Mouse (Mus musculus) thymus, postnatal 14 days (tissue): Measurements from ENCODE around the gene Coq9.
A peak's percentile ranks its signal among the peaks of the same experiment; 100 is the strongest.

Source experiments
- DNase-seq: peaks from one replicate; pipeline ENCODE4 v3.0.0; 2021

Gene Coq9

DNA sequence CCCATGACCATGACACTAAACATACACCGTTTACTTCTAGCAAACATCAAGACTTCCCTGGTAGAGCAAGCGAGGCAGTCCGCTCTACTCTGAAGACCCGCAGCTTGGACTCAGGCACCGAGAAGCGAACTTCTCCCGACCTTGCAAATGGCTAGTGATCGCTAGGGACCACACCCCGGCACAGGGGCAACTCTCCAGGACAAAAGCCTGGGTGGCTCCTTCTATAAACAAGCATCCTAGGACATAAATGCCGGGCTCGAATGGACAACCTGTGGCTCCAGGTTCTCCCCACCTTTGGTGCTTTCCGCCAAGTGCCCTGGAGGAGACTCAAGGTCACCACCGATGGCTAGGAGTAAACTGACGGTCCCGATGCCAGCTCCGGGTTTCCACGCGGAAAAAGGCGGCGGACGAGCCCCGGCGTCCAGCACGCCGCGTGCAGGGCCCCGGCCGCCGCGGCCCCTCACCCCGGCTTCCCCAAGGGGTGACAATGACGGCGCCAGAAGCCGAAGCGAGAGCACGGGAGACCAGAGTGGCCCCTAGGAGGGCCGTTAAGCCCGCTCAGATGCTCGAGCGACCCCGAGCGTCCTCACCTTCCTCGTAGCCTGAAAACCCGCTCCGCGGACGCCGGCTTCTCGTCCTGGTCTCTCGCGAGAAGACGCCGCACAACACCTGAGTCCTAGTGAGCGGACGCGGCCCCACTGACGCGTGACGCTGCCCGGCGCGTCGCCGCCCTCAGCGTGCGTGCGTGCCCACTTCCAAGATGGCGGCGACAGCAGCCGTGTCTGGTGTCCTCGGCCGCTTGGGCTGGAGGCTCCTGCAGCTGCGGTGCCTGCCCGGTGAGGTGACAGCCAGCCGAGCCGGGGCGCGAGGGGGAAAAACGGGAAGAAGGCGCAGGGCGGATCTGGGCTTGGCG lies at the start of gene Coq9, which contains the start of gene Ciapin1:
Coq9 (plus strand) TSS at position 660 of the 913 bp plus-strand sequence.
Ciapin1 (minus strand) TSS at position 697 of the 913 bp plus-strand sequence.
- peak; percentile 97 for DNase-seq

GRCm38 (mm10) chr8:94789256-94789955 lies 48.7 kb upstream of the Coq9 start:
- DNase-seq: no peak

GRCm38 (mm10) chr8:94794368-94794767 lies 43.8 kb upstream of the Coq9 start:
- no peak for DNase-seq

GRCm38 (mm10) chr8:94794782-94795181 lies 43.3 kb upstream of the Coq9 start:
- no peak for DNase-seq

DNA sequence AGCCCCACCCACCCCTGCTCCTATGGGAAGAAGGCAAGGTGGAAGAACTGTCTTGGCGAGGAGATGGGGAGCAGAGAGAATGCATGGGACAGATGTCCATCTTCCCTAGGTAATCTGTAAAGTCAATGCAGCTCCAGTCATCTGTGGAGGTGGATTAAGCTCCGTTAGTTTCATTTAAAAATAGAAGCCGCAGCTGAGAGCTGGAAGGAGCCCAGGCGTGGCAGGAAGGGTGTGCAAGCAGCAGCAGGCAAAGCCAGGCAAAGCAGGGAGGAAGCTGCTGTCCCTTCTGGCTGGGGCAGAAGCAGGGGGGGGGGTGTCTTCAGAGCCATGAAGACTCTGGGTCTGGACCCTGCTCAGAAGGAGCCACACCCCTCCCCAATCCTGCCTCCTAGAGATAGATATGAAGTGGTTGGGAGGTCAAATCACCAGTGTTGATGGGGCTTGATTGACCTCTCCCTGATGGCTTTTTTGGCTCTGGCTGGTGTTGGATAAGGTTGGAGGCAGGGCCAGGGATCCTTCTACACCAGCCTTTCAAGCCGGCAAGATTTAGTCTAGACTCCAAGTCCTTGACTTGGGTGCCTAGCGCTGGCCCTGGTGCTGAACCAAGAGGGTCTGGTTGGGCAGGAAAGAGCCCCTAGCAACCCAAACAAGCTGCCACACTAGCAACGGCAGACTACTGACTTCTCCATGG lies 37.7 kb upstream of the Coq9 start:
- DNase-seq: peak; percentile 26

- DNase-seq: no peak
These were observed 36.6 kb upstream of the Coq9 start for GRCm38 (mm10) chr8:94801293-94802095.

GRCm38 (mm10) chr8:94802375-94802774 lies 35.7 kb upstream of the Coq9 start:
- DNase-seq: no peak

GRCm38 (mm10) chr8:94803551-94803950 lies 34.6 kb upstream of the Coq9 start:
- DNase-seq: no peak

DNA sequence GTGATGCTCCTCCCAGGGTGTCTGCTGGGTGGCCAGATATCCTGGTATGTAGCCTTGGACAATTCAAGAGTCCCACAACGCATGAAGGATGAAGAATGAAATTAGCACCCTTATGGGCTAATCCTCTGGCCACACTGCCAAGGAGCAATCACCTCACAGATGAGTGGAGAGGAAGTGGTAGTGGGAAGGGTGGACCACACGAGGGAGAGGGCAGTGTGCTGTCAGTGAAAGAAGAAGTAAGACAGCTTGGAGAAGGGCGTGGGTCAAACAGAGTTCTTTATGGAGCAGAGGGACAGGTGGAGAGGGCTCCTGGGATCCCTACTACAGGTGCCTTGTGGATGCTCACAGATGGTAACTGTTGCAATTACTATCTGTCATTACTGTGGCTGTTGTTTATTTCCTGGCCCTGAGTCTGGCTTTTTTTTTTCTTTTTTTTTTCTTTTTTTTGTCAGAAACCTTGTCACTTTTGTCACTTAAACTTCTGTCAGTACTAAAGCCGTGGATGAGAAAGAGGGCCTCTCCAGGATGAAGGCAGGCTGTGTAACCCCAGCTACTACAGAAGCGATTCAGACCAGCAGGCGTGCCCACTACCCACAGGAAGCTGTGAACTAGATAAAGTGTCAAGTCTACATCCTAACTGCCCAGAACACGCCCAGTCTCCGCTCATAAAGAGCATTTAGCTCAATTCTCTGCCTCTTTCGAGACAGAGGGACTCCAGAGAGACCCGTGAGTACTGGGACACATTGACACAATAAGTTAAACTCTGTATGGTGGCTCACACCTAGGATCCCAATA lies 33.4 kb upstream of the Coq9 start:
- DNase-seq: no peak

DNA sequence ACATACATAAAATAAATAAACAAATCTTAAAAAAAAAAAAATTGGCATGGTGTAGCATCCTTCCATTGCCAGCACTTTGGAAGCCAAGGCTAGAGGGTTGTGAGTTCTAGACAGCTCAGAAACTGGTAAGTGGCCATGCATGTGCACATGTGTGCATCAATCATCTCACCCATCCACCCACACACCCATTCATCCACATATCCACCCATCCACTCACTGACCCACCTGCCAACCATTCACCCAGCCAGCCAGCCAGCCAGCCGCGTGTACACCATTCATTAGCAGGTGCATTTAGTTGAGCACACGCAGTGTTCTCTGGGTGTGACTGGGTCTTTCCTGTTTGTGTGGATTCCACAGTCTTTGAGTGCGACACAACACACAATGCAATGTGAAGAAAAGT lies 32.3 kb upstream of the Coq9 start:
- no peak for DNase-seq

- DNase-seq: no peak
These were observed 30.6 kb upstream of the Coq9 start for GRCm38 (mm10) chr8:94807506-94807905.

DNA sequence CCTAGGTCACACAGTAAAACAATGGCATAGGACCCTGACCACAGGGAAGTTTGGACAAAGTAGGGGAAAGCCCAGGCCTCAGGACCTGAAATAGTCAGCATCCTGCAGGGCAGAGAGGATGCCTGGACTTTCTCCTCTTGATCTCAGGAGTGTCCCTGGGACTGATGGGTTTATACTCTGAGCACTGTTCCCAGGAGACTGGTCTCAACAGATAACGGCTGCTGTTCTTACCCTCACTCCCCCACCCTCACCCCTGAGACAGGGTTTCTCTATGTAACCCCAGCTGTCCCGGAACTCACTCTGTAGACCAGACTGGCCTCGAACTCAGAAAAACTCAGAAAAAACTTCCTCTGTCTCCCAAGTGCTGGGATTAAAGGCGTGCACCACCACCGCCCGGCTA lies 29.7 kb upstream of the Coq9 start:
- DNase-seq: no peak

DNA sequence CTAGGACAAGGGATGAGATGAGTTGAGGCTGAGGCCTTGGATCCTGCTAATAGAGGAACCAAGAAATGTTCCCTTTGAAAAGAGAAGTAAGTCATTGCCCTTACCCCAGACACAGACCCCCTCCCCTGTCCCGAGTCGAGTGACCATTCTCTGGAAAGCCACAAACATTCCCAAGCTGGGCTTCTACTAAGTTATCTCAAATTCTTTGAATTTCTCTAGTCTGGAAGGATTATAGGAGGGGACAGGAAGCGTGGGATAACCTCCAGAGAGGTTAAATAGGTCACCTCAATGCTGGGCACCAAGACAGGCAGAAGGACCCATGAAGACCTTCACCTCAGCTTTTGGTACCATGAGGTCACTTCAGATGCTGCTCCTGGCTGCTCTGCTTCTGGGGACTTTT lies 28.0 kb upstream of the Coq9 start, which contains the start of gene Ccl17:
Ccl17 (plus strand) TSS at position 301 of the 400 bp plus-strand sequence.
- no peak for DNase-seq

DNA sequence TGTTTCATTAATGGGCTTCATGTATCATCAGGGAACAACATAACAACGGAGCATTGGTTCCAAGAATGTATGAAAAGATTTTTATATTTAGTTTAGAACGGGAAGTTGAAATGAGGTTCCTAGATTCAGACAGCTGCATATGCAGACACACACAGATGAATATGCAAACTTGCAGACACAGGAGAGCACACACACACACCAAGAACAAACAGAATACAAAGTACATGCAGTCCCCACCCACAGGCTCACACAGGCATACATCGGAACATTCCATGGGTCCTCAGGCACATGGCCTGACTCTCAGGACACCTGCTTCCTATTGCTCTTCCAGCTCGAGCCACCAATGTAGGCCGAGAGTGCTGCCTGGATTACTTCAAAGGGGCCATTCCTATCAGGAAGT lies 27.3 kb upstream of the Coq9 start:
- DNase-seq: no peak

DNA sequence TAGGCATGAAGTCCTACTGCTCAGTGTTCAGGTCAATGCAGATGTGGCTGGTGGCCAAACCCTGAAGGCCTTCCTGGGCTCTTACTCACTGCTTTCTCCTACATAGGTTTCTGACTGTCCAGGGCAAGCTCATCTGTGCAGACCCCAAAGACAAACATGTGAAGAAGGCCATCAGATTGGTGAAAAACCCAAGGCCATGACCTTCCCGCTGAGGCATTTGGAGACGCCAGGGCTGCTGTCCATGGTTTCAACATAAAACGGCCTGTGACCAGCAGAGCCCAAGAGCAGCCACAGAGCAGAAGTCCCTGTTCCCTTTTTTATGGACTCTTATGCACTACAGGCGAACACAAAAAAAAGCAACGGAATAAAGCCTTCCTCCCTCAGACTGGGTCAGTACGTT lies 26.5 kb upstream of the Coq9 start:
- no peak for DNase-seq

DNA sequence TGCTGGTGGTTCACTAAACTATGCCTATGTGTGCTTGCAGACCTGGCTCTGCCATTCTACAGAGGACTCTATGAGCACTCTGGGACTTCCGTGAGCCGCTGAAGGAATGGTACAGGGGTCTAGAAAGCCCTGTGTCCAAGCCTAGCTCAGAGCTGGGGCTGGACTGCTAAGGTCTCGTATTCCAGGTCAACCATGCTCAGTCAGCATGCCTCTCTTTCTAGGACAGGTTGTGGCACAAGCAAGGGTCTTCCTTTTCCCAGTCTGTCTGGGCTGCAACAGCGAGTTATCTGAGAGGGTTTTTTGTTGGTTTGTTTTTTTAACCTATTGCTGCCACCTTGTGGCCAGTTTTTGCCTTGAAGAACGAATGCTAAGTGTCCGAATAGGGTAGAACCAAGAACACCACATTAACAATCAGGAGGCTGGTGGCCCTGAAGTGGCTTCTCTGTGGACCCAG lies 25.4 kb upstream of the Coq9 start:
- peak; percentile 76 for DNase-seq

DNA sequence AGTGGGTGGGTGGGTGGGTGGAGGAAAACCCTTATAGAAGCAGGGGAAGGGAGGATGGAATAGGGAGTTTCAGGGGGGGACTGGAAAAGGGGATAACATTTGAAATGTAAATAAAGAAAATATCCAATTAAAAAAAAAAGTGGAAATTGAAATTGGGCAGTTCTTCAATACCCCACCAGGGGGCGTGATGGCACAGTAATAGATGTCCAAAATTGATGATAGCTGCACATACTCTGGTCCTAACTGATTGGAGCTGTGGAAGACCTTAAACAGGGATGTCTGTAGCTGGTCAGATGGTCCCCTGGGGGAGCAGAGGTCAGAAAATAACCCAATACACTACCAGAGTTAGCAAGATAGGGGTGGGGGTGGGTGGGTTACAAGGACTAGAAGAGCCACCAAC lies 23.6 kb upstream of the Coq9 start:
- no peak for DNase-seq

DNA sequence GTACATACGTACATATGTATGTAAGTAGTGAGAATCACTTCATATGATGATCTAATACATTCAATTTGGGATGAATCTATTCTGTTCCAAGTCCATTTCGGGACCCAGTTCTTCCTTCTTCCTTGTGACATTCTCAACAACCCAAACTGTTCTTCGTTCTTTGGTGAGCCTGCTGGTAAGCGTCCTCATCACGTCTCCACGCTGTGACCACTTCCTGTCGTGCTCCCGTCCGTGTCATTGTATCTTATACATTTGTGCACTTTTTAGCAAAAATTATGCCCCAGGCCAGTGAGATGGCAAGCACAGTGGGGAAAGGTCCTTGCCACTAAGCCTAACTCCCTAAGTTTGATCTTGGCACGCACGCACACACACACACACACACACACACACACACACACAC lies 20.2 kb upstream of the Coq9 start:
- DNase-seq: no peak

- DNase-seq: no peak
These were observed 18.4 kb upstream of the Coq9 start for GRCm38 (mm10) chr8:94819671-94820179.

DNA sequence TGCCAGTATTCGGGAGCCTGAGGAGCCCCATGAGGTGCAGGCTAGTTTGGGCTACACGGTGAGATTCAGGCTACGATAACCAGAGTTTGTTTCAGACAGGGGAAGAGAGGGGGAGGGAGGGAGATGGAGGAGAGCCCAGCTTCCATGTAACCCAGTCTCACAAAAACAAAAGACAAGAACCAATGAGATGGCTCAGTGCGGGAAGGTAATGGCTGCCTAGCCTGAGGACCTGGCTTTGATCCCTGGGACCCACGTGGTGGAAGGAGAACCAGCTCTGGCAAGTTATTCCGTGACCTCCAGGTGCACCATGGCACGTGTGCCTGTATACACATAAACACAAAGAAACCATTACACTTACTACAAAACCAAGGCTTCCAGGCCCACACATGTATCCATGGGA lies 17.6 kb upstream of the Coq9 start:
- no peak for DNase-seq

- DNase-seq: no peak
These were observed 16.7 kb upstream of the Coq9 start for GRCm38 (mm10) chr8:94821381-94821780.
